Mouse (Mus musculus) cerebellum, adult 9-10 months (tissue): ENCODE results near the gene Abcg5.

ENCODE experiments used
- DNase-seq: peaks from one replicate; pipeline ENCODE4 v3.0.0; 2022

Gene Abcg5

GRCm38 (mm10) chr17:84644292-84645050 lies 38.3 kb downstream of the Abcg5 start:
- no peak for DNase-seq

GRCm38 (mm10) chr17:84642324-84642723 lies 40.5 kb downstream of the Abcg5 start:
- no peak for DNase-seq

GRCm38 (mm10) chr17:84641893-84642292 lies 40.9 kb downstream of the Abcg5 start:
- DNase-seq = no peak

GRCm38 (mm10) chr17:84639796-84640378 lies 42.9 kb downstream of the Abcg5 start:
- no peak for DNase-seq

GRCm38 (mm10) chr17:84637971-84638370 lies 44.8 kb downstream of the Abcg5 start:
- no peak for DNase-seq

- DNase-seq = no peak
Measured at GRCm38 (mm10) chr17:84636328-84636727, 46.5 kb downstream of the Abcg5 start.

GRCm38 (mm10) chr17:84633443-84633842 lies 49.4 kb downstream of the Abcg5 start:
- DNase-seq = no peak

GRCm38 (mm10) chr17:84631836-84632235 lies 51.0 kb downstream of the Abcg5 start:
- no peak for DNase-seq

GRCm38 (mm10) chr17:84628611-84629010 lies 54.2 kb downstream of the Abcg5 start:
- no peak for DNase-seq

GRCm38 (mm10) chr17:84627721-84628120 lies 55.1 kb downstream of the Abcg5 start:
- DNase-seq = no peak

- DNase-seq = peak; percentile 46
Measured at GRCm38 (mm10) chr17:84626857-84627305, 55.9 kb downstream of the Abcg5 start.

- DNase-seq = peak; percentile 91
Measured at GRCm38 (mm10) chr17:84626276-84626856, 56.4 kb downstream of the Abcg5 start, which contains the start of gene Dync2li1. Gene Dync2li1 (plus strand): TSS chr17:84626496.

- no peak for DNase-seq
Measured at GRCm38 (mm10) chr17:84622873-84623272, 59.9 kb downstream of the Abcg5 start.

- DNase-seq = no peak
Measured at GRCm38 (mm10) chr17:84622028-84622427, 60.8 kb downstream of the Abcg5 start.

GRCm38 (mm10) chr17:84621209-84621608 lies 61.6 kb downstream of the Abcg5 start:
- DNase-seq = no peak

- no peak for DNase-seq
Measured at GRCm38 (mm10) chr17:84620610-84621009, 62.2 kb downstream of the Abcg5 start.

GRCm38 (mm10) chr17:84620076-84620475 lies 62.7 kb downstream of the Abcg5 start:
- DNase-seq = no peak

- no peak for DNase-seq
Measured at GRCm38 (mm10) chr17:84619112-84619511, 63.7 kb downstream of the Abcg5 start.

GRCm38 (mm10) chr17:84617953-84618352 lies 64.9 kb downstream of the Abcg5 start:
- no peak for DNase-seq

GRCm38 (mm10) chr17:84616526-84617074 lies 66.2 kb downstream of the Abcg5 start:
- DNase-seq = no peak

GRCm38 (mm10) chr17:84615811-84616210 lies 67.0 kb downstream of the Abcg5 start:
- no peak for DNase-seq

- DNase-seq = no peak
Measured at GRCm38 (mm10) chr17:84611971-84612370, 70.8 kb downstream of the Abcg5 start.

- no peak for DNase-seq
Measured at GRCm38 (mm10) chr17:84611500-84611899, 71.3 kb downstream of the Abcg5 start.

- DNase-seq = no peak
Measured at GRCm38 (mm10) chr17:84608606-84609005, 74.2 kb downstream of the Abcg5 start.
